Mouse (Mus musculus): Measurements from ENCODE around the gene Hexim2. TPM values are rescaled to one million over a fixed set of nuclear protein-coding genes. Genes with fewer than 3 reads are reported as not detected.

Gene Hexim2
- polyA plus RNA-seq, 1 experiment from 2014 or later, result 3.5 TPM

DNA sequence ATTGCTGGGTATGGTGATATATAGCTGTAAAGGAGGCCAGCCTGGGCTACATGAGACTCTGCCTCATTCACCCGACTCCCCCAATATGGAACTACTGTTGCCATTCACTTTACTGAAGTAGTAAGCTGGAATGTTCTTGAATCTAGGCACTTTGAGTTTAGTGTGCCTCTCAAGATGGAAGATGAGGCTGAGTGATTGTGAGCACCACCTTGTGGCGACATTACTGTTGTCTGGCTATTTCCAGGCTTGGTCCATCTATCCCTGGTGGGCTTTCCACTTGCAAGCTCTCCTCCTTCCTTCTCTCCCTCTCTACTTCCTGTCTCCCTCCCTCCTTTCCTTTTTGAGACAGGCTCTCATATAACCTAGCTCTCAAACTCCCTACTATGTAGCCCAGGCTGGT, 52.7 kb downstream of the Hexim2 start:
- Histone ChIP-seq H3K27ac (ENCODE audit: low read depth, low read length) (no peak overlapping the region), H3K36me3 (ENCODE audit: control insufficient read depth, insufficient read depth) (no peaks in the 10 kb centered on the region), H3K27me3 (replicated peaks; ENCODE audit: control insufficient read depth, insufficient read depth, low read length) (no peaks in the 10 kb centered on the region), H3K4me2 (replicated peaks; ENCODE audit: low read depth) (no peak overlapping the region), H3K9ac (ENCODE audit: low read depth, low read length) (no peak overlapping the region), H3K4me3 (ENCODE audit: low read depth, low read length) (no peak overlapping the region), H3K9me3 (ENCODE audit: control insufficient read depth) (no peaks in the 10 kb centered on the region), H3K4me1 (replicated peaks; ENCODE audit: control insufficient read depth, insufficient read depth, low read length) (no peaks in the 10 kb centered on the region)
- peak; percentile 85 for TF ChIP-seq CTCF (IDR thresholded peaks at IDR 0.05; ENCODE audit: low read depth)
- no peak for ATAC-seq
- 45% methylated on average over 2 of the region's 2 CpGs for WGBS

Other genes with a start within 250 kb of the Hexim2 start
- not detected in 2 replicates for gene Fam187a, start 247.3 kb upstream of the Hexim2 start, polyA plus RNA-seq (2015; fragmentation: Nextera tagmentation; extraction: Ambion mirVana)
- gene Gfap, start 231.5 kb upstream of the Hexim2 start, polyA plus RNA-seq (2015; fragmentation: Nextera tagmentation; extraction: Ambion mirVana), result 0.14 and 0.17 TPM in 2 replicates
- 0.88 and 1.1 TPM in 2 replicates for gene Kif18b, start 207.3 kb upstream of the Hexim2 start, polyA plus RNA-seq (2015; fragmentation: Nextera tagmentation; extraction: Ambion mirVana)
- gene C1ql1, start 185.7 kb upstream of the Hexim2 start, polyA plus RNA-seq (2015; fragmentation: Nextera tagmentation; extraction: Ambion mirVana), result 0.85 and 1.1 TPM in 2 replicates
- gene Nmt1, start 104.2 kb upstream of the Hexim2 start, polyA plus RNA-seq (2015; fragmentation: Nextera tagmentation; extraction: Ambion mirVana), result 58.4 and 63.1 TPM in 2 replicates
- gene Dcakd, start 104.1 kb upstream of the Hexim2 start, polyA plus RNA-seq (2015; fragmentation: Nextera tagmentation; extraction: Ambion mirVana), result 40.4 and 45.9 TPM in 2 replicates
- gene Plcd3, start 30.8 kb upstream of the Hexim2 start, polyA plus RNA-seq (2015; fragmentation: Nextera tagmentation; extraction: Ambion mirVana), result 1.0 and 1.5 TPM in 2 replicates
- gene Acbd4, start 30.7 kb upstream of the Hexim2 start, polyA plus RNA-seq (2015; fragmentation: Nextera tagmentation; extraction: Ambion mirVana), result 74.7 and 75.9 TPM in 2 replicates
- 4.6 and 6.0 TPM in 2 replicates for gene Hexim1, start 16.2 kb upstream of the Hexim2 start, polyA plus RNA-seq (2015; fragmentation: Nextera tagmentation; extraction: Ambion mirVana)
- gene Fmnl1, start 38.7 kb downstream of the Hexim2 start, polyA plus RNA-seq (2015; fragmentation: Nextera tagmentation; extraction: Ambion mirVana), result 0.80 and 1.0 TPM in 2 replicates
- 0.35 and 0.77 TPM in 2 replicates for gene 1700023F06Rik, start 76.1 kb downstream of the Hexim2 start, polyA plus RNA-seq (2015; fragmentation: Nextera tagmentation; extraction: Ambion mirVana)
- not detected in 2 replicates for gene Spata32, start 86.0 kb downstream of the Hexim2 start, polyA plus RNA-seq (2015; fragmentation: Nextera tagmentation; extraction: Ambion mirVana)
- 1.6 TPM in 2 replicates for gene Map3k14, start 135.0 kb downstream of the Hexim2 start, polyA plus RNA-seq (2015; fragmentation: Nextera tagmentation; extraction: Ambion mirVana)
- 16.9 and 18.7 TPM in 2 replicates for gene Arhgap27, start 231.3 kb downstream of the Hexim2 start, polyA plus RNA-seq (2015; fragmentation: Nextera tagmentation; extraction: Ambion mirVana)